Mouse (Mus musculus) bone marrow, adult 2 months (tissue): ENCODE results near the gene Zfp277.

ENCODE experiments used
- CTCF ChIP-seq: fragments of 200-500 bp; IDR thresholded peaks from 2 replicates; pipeline ENCODE4 v1.5.1; 2011; ENCODE audit warnings: low read length, control low read depth; ENCODE audit not compliant: control insufficient read depth, insufficient read depth
- POLR2A ChIP-seq: fragments of 200-500 bp; IDR thresholded peaks from 2 replicates; pipeline ENCODE4 v1.6.1; 2011; ENCODE audit warnings: low read depth, mild to moderate bottlenecking, control low read depth, low read length, borderline replicate concordance; ENCODE audit not compliant: control insufficient read depth

DNA sequence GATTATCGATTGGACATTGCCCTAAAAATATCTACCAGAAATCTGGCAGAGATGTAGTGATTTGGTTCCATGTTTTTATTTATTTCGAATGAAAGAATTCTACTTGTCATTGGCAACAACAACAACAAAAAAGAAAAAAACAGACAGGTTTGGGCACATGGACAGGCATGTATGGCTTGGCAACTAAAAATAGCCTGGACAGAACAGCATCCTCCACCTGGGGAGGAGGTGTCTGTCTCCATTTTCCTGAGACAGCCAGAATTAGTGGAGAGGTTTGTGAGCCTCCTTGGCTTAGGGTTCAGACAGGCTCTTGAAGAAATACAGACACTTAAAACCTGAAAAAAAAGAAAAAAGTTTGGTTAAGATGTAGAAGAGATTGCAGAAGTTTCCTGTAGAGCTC is 10.8 kb upstream of the Zfp277 start:
- TF ChIP-seq CTCF, result no peak
- no peak for TF ChIP-seq POLR2A
